Mouse (Mus musculus) cortical plate, adult 2 months (tissue): ENCODE measurements around the gene Mrpl12.

Experiments used
- CTCF ChIP-seq: fragments of 200-500 bp; IDR thresholded peaks from 2 replicates; pipeline ENCODE4 v1.5.1; 2011; ENCODE audit warnings: mild to moderate bottlenecking, control low read depth, low read length; ENCODE audit not compliant: insufficient read depth; ENCODE audit errors: extremely low read depth
- POLR2A ChIP-seq: fragments of 200-500 bp; IDR thresholded peaks from 2 replicates; pipeline ENCODE4 v1.6.1; 2011; ENCODE audit warnings: mild to moderate bottlenecking, low read length, control low read depth; ENCODE audit not compliant: insufficient read depth; ENCODE audit errors: extremely low read depth

DNA sequence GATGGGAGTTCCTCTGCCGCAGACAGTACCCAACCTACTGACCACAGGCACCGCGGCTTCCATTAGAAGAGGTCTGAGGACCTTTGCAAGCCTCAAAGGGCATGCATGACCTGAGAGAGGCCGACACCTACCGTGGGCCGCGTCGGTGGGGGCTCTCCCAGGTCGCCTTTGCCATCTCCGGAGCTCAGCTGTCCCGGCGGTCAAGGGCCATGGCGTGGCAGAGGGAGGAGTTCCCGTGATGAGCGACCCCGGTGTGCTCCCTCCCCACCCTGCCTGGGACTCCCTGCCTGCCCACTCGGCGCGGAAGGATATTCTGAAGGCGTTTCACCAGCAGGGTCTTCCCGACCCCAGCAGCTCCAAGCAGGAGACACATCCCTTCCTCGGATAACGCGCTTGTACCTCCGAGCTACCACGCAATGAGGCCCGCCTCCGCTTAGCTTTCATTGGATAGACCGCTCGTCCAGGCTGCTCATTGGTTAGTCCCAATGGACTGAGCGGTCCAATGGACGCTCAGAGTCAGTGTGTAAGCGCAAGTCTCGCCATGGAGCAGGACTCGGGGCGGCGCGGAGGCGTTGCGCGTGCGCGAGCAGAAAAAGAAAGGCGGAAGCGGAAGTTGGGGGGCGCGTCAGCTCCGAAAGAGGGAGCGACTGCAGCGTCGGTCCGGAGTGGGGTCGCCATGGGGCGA is 17.2 kb upstream of the Mrpl12 start, which contains the start of gene Arl16:
- TF ChIP-seq CTCF (no peak), POLR2A (peak; percentile 96)
